In genomic region chr6:17842759-17843158, GRCm38 (mm10) we compare ENCODE assay signal across 9 mouse cellular contexts.
DNase-seq lines count a peak whose midpoint lies in the region; ATAC-seq lines count a peak whose summit lies in the region.
"Had no signal": no experiment of that assay in that cellular context is flagged by ENCODE, and none has a peak within 500 bp of the region (broad histone marks: within the 10 kb centered on the region; RNA-seq: fewer than 3 reads in every experiment).

No protein-coding gene starts in this region.

- no peak overlapping the region for H3K4me3 ChIP-seq in hindbrain, embryonic 11.5 days (ENCODE audit: low read depth, low read length)
- no peak overlapping the region for H3K4me3 ChIP-seq in hindbrain, embryonic 12.5 days
- H3K4me3 ChIP-seq: embryonic facial prominence, embryonic 12.5 days had no signal

- no peak overlapping the region for H3K4me2 ChIP-seq in hindbrain, embryonic 11.5 days (replicated peaks; ENCODE audit: low read depth, low read length)
- no peak overlapping the region for H3K4me2 ChIP-seq in hindbrain, embryonic 12.5 days (replicated peaks)
- H3K4me2 ChIP-seq: embryonic facial prominence, embryonic 12.5 days had no signal

- peak; percentile 71 for DNase-seq in hindbrain, embryonic 11.5 days (ENCODE audit: low spot score)
- DNase-seq in 3T3-L1 (ENCODE audit: low read depth, low spot score) (peak; percentile 89), MEL-GATA-1-ER (ENCODE audit: extremely low read depth, low read depth) (peak; percentile 25)
- peak; percentile 66 to 71 for DNase-seq in cerebellum, postnatal 14 days
- peak; percentile 44 for DNase-seq in kidney, postnatal 14 days
- DNase-seq in natural killer cell, adult 2 months (ENCODE audit: low spot score in 2 of 2), result peak; percentile 26 to 50

- WGBS in hindbrain, embryonic 11.5 days, result 34% methylated on average over 3 of the region's 3 CpGs
- 43% methylated on average over 3 of the region's 3 CpGs for WGBS in hindbrain, embryonic 12.5 days

- no peaks in the 10 kb centered on the region for H3K27me3 ChIP-seq in hindbrain, embryonic 11.5 days (ENCODE audit: control insufficient read depth, insufficient read depth, low read length)
- no peaks in the 10 kb centered on the region for H3K27me3 ChIP-seq in hindbrain, embryonic 12.5 days
- H3K27me3 ChIP-seq: embryonic facial prominence, embryonic 12.5 days had no signal

- no peaks in the 10 kb centered on the region for H3K36me3 ChIP-seq in hindbrain, embryonic 11.5 days (ENCODE audit: control insufficient read depth, insufficient read depth, low read length)
- H3K36me3 ChIP-seq in hindbrain, embryonic 12.5 days, result peaks cover 17% of the 10 kb centered on the region

- no peaks in the 10 kb centered on the region for H3K9me3 ChIP-seq in hindbrain, embryonic 11.5 days (ENCODE audit: control insufficient read depth, low read length)
- H3K9me3 ChIP-seq in hindbrain, embryonic 12.5 days (replicated peaks), result no peaks in the 10 kb centered on the region
- H3K9me3 ChIP-seq: embryonic facial prominence, embryonic 12.5 days had no signal

- no peaks in the 10 kb centered on the region for H3K4me1 ChIP-seq in hindbrain, embryonic 11.5 days (replicated peaks; ENCODE audit: control insufficient read depth, insufficient read depth, low read length)
- no peaks in the 10 kb centered on the region for H3K4me1 ChIP-seq in hindbrain, embryonic 12.5 days
- H3K4me1 ChIP-seq: embryonic facial prominence, embryonic 12.5 days had no signal

- no peak overlapping the region for H3K27ac ChIP-seq in hindbrain, embryonic 11.5 days (ENCODE audit: low read depth, low read length)
- no peak overlapping the region for H3K27ac ChIP-seq in hindbrain, embryonic 12.5 days
- H3K27ac ChIP-seq: embryonic facial prominence, embryonic 12.5 days had no signal

- ATAC-seq in hindbrain, embryonic 11.5 days (ENCODE audit: low FRiP score), result no peak
- no peak for ATAC-seq in hindbrain, embryonic 12.5 days (ENCODE audit: low FRiP score)
- ATAC-seq in activated CD4-positive, CD25-positive, alpha-beta regulatory T cell, adult 4 months, result no peak

- H3K9ac ChIP-seq in hindbrain, embryonic 11.5 days (ENCODE audit: low read depth, low read length), result no peak overlapping the region
- no peak overlapping the region for H3K9ac ChIP-seq in hindbrain, embryonic 12.5 days
- H3K9ac ChIP-seq: embryonic facial prominence, embryonic 12.5 days had no signal

Comparison
In these comparisons a context has a peak if more than half of its experiments do, and no peak if none do; other contexts are left out.
1. DNase-seq: peak in every context shown above with its lines; median percentile 89 in 3T3-L1; 71 in hindbrain, embryonic 11.5 days; 68 in cerebellum, postnatal 14 days; 44 in kidney, postnatal 14 days; 38 in natural killer cell, adult 2 months; 25 in MEL-GATA-1-ER.